Mouse (Mus musculus): ENCODE data around the gene Hist1h4f. TPM values are rescaled to one million over a fixed set of nuclear protein-coding genes. Genes with fewer than 3 reads are reported as not detected.
"Not testable (repeated sequence)": the region's sequence is repeated elsewhere in the genome, so short reads cannot be mapped to it uniquely, and the experiment has no call there.

Hist1h4f gene
- polyA plus RNA-seq, 1 experiment from 2014 or later, result not detected

DNA sequence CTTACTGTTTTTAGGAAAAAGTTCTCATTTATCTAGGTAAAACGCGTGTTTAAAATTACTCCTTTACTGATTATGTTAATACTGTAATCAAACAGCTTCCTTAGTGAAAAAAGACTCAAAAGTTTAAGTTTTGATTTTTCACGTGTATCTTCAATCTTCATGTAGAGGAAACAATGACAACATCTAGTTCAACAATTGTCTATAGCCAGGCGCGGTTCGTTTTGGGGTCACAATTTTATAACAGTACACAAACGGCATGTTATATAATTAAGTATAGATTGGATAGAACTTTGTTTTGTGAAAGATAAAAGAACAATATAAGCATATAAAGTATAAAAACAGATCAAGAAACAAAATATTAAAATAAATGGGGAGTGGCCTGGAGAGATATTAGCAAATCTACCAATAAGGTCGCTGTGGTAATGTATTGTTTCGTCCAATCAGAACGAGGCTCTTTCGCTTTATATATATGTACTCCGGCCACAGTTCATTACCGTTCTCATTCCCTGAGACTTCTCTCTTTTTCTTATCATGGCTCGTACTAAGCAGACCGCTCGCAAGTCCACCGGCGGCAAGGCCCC, 23.9 kb upstream of the Hist1h4f start, which contains the start of gene Hist1h3d:
Hist1h3d (plus strand) TSS at position 493 of the 581 bp plus-strand sequence.
- no peak for ATAC-seq (ENCODE audit: extremely low read depth, insufficient number of reproducible peaks, low FRiP score, low TSS enrichment)
- WGBS, result 3% methylated on average over 18 of the region's 18 CpGs
- Histone ChIP-seq H3K27ac (replicated peaks) (peak within 1 kb of the TSS; percentile 84), H3K4me2 (peak within 1 kb of the TSS; percentile 80), H3K9me3 (no peaks in the 10 kb centered on the region), H3K4me1 (peaks cover 36% of the 10 kb centered on the region), H3K4me3 (peak within 1 kb of the TSS; percentile 57), H3K27me3 (replicated peaks) (no peaks in the 10 kb centered on the region), H3K9ac (peak within 1 kb of the TSS; percentile 87), H3K36me3 (no peaks in the 10 kb centered on the region)

DNA sequence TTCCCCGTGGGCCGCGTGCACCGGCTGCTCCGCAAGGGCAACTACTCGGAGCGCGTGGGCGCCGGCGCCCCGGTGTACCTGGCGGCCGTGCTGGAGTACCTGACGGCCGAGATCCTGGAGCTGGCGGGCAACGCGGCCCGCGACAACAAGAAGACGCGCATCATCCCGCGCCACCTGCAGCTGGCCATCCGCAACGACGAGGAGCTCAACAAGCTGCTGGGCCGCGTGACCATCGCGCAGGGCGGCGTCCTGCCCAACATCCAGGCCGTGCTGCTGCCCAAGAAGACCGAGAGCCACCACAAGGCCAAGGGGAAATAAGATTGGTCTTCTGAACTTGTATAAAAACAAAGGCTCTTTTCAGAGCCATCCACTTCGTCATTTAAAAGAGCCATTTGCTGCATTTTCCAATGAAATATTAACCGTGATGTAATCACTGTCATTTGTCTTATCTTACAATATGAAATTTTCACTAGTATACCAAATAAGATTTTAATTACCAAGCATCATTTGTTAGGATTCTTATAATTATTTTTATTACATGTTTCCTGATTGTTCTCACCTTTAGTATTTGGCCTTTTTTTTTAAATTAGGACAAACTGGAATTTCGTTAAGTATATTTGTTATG, 23.2 kb upstream of the Hist1h4f start:
- Histone ChIP-seq H3K4me2 (peak overlapping the region; percentile 80), H3K4me3 (peak overlapping the region; percentile 57), H3K9ac (peak overlapping the region; percentile 79), H3K27ac (replicated peaks) (peak overlapping the region; percentile 96), H3K4me1 (peaks cover 42% of the 10 kb centered on the region)
- H3K27me3 ChIP-seq (replicated peaks); H3K9me3 ChIP-seq; H3K36me3 ChIP-seq; ATAC-seq (ENCODE audit: extremely low read depth, insufficient number of reproducible peaks, low FRiP score, low TSS enrichment): not testable (repeated sequence)
- WGBS, result 3% methylated on average over 10 of the region's 39 CpGs

DNA sequence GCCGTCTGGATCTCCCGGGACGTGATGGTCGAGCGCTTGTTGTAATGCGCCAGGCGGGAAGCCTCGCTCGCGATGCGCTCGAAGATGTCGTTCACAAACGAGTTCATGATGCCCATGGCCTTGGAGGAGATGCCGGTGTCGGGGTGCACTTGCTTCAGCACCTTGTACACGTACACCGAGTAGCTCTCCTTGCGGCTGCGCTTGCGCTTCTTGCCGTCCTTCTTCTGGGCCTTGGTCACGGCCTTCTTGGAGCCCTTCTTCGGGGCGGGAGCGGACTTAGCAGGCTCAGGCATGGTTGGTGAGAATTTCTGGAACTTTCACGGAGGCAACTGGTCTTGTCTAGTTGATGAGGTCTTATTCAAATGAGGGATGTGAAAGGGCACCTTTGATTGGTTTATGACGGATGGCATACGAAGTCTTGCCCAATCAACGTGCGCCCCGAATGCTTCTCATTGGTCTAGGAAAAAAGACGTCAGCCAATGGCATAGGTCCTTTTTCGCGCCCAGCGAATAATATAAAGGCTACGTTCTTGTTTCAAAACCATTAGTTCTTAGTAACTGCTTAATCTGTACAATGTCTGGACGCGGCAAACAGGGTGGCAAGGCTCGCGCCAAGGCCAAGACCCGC, 22.6 kb upstream of the Hist1h4f start, which contains the start of the genes Hist1h2bf and Hist1h2ad:
Hist1h2bf (minus strand) TSS at position 299 of the 627 bp plus-strand sequence.
Hist1h2ad (plus strand) TSS at position 484 of the 627 bp plus-strand sequence.
- peak within 1 kb of the TSS; percentile 57 for H3K4me3 ChIP-seq
- peak; percentile 78 for ATAC-seq (ENCODE audit: extremely low read depth, insufficient number of reproducible peaks, low FRiP score, low TSS enrichment)
- WGBS, result 2% methylated on average over 39 of the region's 42 CpGs

DNA sequence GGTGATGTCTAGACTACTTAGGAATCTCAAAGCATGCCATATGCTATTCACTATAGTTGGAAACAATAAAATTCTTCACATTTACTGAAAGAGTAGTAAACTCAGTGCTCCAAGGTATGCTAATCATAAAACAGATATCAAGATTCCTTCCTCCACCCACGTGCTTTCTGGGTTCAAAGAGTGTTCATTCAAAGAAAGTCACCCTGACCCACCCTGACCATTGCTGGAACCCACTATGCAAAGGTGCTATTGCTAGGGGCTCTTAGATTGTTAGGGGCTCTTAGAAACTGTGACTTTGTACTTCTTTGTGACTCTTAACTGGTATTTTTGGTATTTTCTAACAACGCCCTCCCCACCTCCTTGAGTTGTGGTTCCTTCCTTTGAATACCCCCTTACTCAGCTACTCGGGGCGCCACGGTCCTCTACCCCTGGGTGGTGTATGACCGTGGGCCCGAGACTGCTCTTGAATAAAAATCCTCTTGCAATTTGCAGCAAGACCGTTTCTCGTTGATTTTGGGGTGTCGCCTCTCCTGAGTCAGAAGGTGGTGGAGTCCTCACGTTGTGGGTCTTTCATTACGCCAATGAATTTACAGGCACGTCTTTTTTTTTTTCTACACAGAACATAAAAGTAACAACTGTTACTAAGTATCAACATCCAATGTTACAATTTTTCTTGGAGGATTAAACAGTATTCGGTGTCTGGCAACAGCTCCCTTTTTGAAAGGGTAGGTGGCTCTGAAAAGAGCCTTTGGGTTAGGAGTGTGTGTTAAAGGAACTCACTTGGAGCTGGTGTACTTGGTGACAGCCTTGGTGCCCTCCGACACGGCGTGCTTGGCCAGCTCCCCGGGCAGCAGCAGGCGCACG, 21.8 kb upstream of the Hist1h4f start:
- 15% methylated on average over 20 of the region's 20 CpGs for WGBS
- ATAC-seq (ENCODE audit: extremely low read depth, insufficient number of reproducible peaks, low FRiP score, low TSS enrichment); H3K9me3 ChIP-seq; H3K27me3 ChIP-seq (replicated peaks); H3K36me3 ChIP-seq: not testable (repeated sequence)
- H3K4me1 ChIP-seq, result peaks cover 45% of the 10 kb centered on the region
- H3K9ac ChIP-seq, result peak overlapping the region; percentile 89
- peak overlapping the region; percentile 80 for H3K4me2 ChIP-seq
- H3K4me3 ChIP-seq, result peak overlapping the region; percentile 57
- peak overlapping the region; percentile 96 for H3K27ac ChIP-seq (replicated peaks)

More for the DNA sequence above, 22.6 kb upstream of the Hist1h4f start, which contains the start of the genes Hist1h2bf and Hist1h2ad:
- peak within 1 kb of the TSS; percentile 89 for H3K9ac ChIP-seq
- H3K27ac ChIP-seq (replicated peaks), result peak within 1 kb of the TSS; percentile 96
- not testable (repeated sequence) for H3K9me3 ChIP-seq; H3K27me3 ChIP-seq (replicated peaks); H3K36me3 ChIP-seq
- H3K4me1 ChIP-seq, result peaks cover 45% of the 10 kb centered on the region
- peak within 1 kb of the TSS; percentile 80 for H3K4me2 ChIP-seq

DNA sequence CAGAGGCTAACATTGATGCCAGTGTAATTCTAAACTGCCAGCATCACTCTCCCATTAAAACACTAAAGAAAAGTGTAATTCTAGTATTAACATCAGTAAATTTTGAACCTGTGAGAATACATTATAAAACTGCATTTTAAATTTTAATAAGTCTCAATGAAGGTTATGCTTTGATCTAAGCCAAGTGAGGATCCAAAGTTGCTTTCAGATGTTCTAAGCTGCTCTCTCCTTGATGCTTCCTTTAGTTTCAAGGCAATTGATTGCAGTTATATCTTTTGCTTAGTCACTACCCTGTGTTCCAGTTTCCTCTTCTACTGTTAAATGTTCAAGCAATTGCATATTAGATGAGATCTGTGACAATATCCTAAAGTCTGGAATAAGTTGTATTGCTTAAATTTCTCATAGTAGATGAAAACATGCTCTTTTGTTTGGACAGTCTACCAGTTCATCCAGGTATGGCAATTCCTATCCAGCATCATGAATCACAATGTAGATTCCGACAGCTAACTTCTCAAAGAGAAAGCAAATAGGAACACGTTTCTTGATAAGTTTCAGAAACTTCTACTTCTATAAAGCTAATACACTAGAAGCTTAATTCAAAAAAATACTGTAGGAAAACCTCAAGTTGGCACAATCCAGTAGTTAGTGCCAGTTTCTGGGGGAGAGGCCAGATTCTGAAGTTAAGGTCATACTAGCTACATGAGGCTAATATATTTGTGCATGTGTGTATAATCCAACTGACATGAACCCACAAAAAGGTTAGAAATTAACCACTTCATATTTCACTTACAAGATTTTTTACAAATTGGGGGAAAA, 21.0 kb upstream of the Hist1h4f start:
- peak overlapping the region; percentile 80 for H3K4me2 ChIP-seq
- peak overlapping the region; percentile 89 for H3K9ac ChIP-seq
- peaks cover 44% of the 10 kb centered on the region for H3K4me1 ChIP-seq
- no peaks in the 10 kb centered on the region for H3K36me3 ChIP-seq
- H3K27me3 ChIP-seq (replicated peaks), result no peaks in the 10 kb centered on the region
- H3K4me3 ChIP-seq, result peak overlapping the region; percentile 57
- H3K27ac ChIP-seq (replicated peaks), result peak overlapping the region; percentile 96
- no peak for ATAC-seq (ENCODE audit: extremely low read depth, insufficient number of reproducible peaks, low FRiP score, low TSS enrichment)
- WGBS, result 34% methylated on average over 2 of the region's 2 CpGs
- no peaks in the 10 kb centered on the region for H3K9me3 ChIP-seq

DNA sequence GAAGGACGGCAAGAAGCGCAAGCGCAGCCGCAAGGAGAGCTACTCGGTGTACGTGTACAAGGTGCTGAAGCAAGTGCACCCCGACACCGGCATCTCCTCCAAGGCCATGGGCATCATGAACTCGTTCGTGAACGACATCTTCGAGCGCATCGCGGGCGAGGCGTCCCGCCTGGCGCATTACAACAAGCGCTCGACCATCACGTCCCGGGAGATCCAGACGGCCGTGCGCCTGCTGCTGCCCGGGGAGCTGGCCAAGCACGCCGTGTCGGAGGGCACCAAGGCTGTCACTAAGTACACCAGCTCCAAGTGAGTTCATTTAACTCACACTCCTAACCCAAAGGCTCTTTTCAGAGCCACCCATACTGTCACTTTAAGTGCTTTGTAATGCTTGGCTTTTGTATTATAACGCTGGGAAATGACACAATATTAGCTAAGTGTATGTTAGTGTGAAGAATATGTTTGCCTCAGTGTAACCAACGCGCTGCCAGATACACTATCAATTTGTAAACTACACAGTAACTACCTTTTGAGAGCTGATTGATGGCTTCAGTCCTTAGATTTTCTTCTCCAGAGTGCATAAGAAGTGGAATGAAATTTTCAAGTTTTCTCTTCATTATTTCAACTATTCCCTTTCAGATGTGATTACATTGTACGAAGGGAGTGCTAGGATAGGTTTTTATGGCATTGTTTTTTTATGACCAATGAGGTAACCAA, 20.2 kb upstream of the Hist1h4f start:
- not testable (repeated sequence) for H3K36me3 ChIP-seq; H3K9me3 ChIP-seq; H3K27me3 ChIP-seq (replicated peaks); ATAC-seq (ENCODE audit: extremely low read depth, insufficient number of reproducible peaks, low FRiP score, low TSS enrichment)
- 1% methylated on average over 16 of the region's 34 CpGs for whole genome bisulfite sequencing
- peak overlapping the region; percentile 80 for H3K4me2 ChIP-seq
- H3K27ac ChIP-seq (replicated peaks), result peak overlapping the region; percentile 96
- H3K4me3 ChIP-seq, result peak overlapping the region; percentile 57
- H3K9ac ChIP-seq, result peak overlapping the region; percentile 89
- H3K4me1 ChIP-seq, result peaks cover 37% of the 10 kb centered on the region

DNA sequence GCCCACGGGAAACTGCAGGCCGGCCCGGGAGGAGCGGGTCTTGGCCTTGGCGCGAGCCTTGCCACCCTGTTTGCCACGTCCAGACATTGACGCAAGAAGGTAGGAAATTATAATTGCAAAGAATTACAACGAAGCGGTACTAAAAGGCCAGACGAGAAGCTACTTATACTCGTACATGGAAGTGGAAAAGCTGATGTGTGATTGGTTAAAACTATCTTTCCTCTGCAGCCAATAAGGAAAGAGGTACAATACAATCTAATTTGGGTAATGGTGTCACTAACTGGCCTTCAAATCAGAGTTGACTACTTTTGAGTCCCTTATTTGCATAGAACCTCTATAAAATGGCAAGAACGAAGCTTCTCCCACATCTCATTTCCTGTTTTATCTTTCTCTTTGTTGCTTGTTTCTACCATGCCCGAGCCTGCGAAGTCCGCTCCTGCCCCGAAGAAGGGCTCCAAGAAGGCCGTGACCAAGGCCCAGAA, 19.6 kb upstream of the Hist1h4f start, which contains the start of the genes Hist1h2ae and Hist1h2bg:
Hist1h2ae (minus strand) TSS at position 199 of the 482 bp plus-strand sequence.
Hist1h2bg (plus strand) TSS at position 375 of the 482 bp plus-strand sequence.
- H3K9me3 ChIP-seq, result no peaks in the 10 kb centered on the region
- H3K36me3 ChIP-seq, result no peaks in the 10 kb centered on the region
- H3K9ac ChIP-seq, result peak within 1 kb of the TSS; percentile 89
- H3K4me3 ChIP-seq, result peak within 1 kb of the TSS; percentile 57
- H3K4me2 ChIP-seq, result peak within 1 kb of the TSS; percentile 80
- WGBS, result under 1% methylated on average over 18 of the region's 18 CpGs
- ATAC-seq (ENCODE audit: extremely low read depth, insufficient number of reproducible peaks, low FRiP score, low TSS enrichment), result peak; percentile 78
- peaks cover 31% of the 10 kb centered on the region for H3K4me1 ChIP-seq
- H3K27me3 ChIP-seq (replicated peaks), result no peaks in the 10 kb centered on the region
- peak within 1 kb of the TSS; percentile 96 for H3K27ac ChIP-seq (replicated peaks)

DNA sequence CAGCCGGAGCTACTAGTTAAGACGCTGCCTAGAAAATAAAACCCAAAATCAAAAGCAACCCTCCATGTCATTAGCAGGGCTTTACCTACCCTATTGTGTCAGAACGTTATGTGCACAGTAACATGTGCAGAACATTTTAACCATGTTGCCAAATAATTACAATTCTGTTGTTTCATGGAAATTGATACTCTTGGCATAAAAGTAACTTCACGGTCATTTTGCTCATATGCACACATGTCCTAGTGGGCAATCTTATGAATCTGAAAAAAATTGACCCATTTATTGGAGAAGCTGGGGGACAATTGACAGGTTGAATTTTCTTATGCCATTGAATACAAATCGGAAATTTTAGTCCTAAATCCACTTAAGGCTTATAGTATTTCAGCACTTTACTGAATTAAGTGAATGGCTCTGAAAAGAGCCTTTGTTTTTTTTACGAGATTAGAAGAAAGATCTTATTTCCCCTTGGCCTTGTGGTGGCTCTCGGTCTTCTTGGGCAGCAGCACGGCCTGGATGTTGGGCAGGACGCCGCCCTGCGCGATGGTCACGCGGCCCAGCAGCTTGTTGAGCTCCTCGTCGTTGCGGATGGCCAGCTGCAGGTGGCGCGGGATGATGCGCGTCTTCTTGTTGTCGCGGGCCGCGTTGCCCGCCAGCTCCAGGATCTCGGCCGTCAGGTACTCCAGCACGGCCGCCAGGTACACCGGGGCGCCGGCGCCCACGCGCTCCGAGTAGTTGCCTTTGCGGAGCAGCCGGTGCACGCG, 19.0 kb upstream of the Hist1h4f start:
- Histone ChIP-seq H3K4me3 (peak overlapping the region; percentile 57), H3K4me2 (peak overlapping the region; percentile 80), H3K9ac (peak overlapping the region; percentile 80), H3K4me1 (peaks cover 29% of the 10 kb centered on the region), H3K27ac (replicated peaks) (peak overlapping the region; percentile 96)
- 3% methylated on average over 25 of the region's 41 CpGs for WGBS
- not testable (repeated sequence) for H3K27me3 ChIP-seq (replicated peaks); H3K36me3 ChIP-seq; H3K9me3 ChIP-seq; ATAC-seq (ENCODE audit: extremely low read depth, insufficient number of reproducible peaks, low FRiP score, low TSS enrichment)

DNA sequence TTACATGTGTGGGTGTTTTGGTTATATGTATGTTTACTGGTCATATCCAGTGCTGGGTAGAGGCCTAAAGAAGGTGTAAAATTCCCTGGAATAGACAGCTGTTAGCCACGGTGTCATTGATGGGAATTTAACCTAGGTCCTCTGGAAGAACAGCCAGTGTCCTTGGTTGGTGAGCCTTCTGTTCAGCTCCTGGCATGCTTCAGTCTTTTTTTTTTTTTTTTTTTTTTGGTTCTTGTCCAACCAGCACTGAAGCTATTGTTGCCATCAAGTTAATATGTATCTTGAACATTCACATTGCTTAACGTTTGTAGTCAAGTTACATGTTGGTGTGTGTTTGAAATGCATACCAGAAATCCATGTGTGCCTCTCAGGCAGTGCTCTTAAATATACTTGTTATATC, 13.0 kb upstream of the Hist1h4f start:
- WGBS, result 82% methylated on average over 2 of the region's 2 CpGs
- Histone ChIP-seq H3K27ac (replicated peaks) (no peak overlapping the region), H3K27me3 (replicated peaks) (no peaks in the 10 kb centered on the region), H3K9ac (no peak overlapping the region), H3K9me3 (no peaks in the 10 kb centered on the region), H3K36me3 (no peaks in the 10 kb centered on the region), H3K4me2 (no peak overlapping the region), H3K4me3 (no peak overlapping the region), H3K4me1 (peaks cover 4% of the 10 kb centered on the region; the same call in 1 of the 2 replicates)
- no peak for ATAC-seq (ENCODE audit: extremely low read depth, insufficient number of reproducible peaks, low FRiP score, low TSS enrichment)

All from heart, embryonic 13.5 days (tissue).